Mouse (Mus musculus): Measurements from ENCODE around the gene Sucnr1. TPM values are rescaled to one million over a fixed set of nuclear protein-coding genes. Genes with fewer than 3 reads are reported as not detected.

Gene Sucnr1
- total RNA-seq, 2 experiments from 2014 or later: not detected

DNA sequence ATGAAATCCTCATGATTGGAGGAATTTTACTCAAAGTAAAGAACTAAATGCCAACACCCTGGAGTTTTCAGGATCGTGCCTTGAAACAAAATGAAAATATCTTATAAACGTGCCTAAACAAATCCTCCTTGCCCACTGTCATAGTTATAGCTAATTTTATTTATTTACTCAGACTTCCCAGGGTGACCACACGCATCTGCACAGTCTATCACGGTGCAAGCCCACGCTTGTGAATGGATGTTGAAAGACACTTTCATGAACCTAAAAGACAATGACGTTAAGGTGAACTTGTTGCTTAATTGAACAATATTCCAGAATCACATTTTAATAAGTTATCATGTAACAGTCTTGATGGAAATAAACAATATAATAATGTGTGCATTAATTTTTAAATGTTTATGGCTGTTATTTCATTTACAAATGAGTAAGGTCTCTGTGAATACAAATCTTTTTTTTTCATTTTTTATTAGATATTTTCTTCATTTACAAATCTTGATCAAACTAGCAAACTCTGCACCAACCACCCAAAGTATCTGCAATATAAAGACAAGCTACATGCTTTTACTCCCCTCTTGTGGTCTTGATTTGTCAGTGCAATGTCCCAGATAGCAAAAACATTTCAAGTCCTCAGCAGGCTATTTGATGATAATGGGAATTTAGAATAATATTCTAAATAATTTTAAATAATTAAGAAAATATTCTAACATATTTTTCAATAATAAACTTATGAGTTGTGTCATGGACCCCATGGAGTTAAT, 30.4 kb downstream of the Sucnr1 start:
- DNase-seq (ENCODE audit: low spot score in 2 of 2): peak in 1 of 2 experiments; percentile 61

DNA sequence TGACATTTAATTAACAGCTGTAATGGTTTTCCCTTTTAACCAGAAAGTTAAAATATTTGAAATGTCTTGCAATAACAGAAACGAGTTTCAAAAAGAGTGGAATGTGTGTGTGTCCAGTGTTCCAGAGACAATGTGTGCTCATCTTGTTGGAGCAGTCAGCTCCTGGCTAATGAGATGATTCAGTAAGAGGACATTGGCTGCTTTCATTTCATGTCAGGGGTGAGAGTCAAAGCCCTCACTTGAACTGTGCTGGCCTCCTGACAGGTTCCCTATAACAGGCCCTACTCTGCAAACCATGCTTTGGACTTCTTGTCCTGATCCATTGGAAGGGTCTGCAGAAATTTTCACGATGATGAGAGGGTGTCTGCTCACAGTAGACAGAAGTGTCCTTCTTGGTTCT, 32.9 kb downstream of the Sucnr1 start:
- no peak for DNase-seq (ENCODE audit: low spot score in 2 of 2)

DNA sequence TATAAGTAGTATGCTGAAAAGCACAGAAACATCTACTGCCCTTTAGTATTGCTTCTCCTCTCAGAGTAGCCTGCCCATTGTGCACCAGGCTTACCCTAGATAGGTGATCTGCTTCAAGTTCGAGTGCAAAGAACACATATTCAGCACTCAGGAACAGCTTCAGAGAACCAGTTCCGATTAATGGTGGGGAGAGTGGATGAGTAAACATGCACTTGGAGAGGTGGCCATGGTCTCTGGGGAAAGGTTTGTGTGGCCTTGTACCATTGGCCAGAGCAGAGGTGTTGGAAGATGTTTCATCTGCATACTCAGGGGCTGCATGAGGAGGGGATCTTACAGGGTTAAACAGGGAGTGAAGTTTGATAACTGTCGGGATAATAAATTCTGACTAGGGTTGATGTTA, 39.8 kb downstream of the Sucnr1 start:
- DNase-seq (ENCODE audit: low spot score in 2 of 2): no peak

DNA sequence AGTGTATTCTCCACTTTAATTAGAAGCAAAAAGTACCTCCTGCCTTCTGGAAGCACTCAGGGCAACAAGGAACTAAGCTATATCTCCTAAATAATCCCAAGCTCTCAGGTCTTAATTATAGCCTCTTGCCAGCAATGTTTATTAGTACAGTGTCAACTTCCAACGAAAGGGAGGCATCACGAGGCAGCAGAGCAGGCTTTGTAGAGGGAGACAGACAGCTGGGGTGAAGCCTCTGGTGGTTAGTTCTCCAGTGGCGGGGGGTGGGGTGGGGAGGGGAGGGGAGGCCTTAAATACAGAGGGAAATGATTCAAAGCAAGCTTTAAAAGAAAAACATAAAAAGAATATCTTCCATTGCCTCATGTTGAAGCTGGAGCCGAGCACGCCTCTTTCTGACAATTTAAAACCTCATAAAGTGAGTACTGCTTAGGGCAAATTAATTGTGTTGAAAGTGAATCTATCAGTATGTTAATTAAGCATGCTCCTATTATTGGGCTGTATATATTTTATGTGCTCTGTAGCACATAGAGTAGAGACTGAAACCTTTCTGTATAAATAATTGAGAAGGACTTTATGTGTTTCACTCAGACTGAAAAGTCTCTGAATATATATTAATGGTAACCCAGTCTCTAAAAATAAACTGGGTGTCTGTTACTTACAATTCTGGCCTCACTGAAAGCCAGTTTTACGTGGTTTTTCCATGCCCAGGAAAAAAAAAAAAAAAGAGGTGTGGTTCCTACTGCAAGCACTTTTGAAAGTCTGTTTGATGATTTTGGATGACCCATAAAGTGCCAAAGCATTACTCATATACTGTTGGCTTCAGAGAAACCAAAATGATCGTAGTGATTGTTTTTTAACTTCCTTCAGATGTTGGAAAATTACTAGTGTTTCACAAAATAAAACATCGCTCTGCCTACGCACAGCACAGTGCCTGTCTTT, 42.5 kb downstream of the Sucnr1 start:
- DNase-seq (ENCODE audit: low spot score in 2 of 2): no peak

DNA sequence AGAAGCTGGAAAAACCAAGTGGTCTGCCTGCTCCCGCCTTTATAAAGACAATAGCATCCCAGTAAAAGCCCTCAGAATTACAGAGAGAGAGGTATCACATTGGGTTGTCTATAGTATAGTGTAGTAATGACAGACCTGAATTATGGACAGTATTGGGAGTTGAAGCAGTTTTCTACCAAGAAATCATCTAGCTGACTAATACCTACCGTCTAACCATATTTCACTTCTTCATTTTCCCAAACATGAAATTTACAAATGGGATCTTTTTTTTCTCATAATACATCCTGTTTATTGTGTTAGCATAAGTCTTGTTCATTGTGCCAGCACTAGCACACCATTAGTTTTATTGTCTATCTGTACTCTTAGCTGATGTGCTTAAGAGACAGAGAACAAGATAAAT, 44.9 kb downstream of the Sucnr1 start:
- DNase-seq (ENCODE audit: low spot score in 2 of 2): no peak

DNA sequence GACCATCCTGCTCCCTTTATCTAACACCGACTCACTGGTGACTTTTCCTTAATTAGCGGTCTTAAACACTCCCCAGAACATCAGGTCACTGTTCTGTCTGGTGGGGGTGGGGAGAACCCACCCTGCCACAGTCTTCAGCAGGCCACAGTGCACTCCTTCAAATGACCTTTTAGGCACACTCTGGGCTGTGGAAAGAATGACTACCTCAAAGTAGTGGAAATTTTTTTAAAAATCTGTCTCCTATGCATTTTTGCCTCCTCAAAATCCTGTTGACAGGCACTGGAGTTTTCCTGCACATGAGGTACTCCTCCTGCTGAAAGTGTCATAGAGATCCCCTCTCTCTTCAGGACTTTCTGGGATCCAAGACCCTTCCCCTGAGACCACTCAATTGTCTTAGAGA, 46.6 kb downstream of the Sucnr1 start:
- no peak for DNase-seq (ENCODE audit: low spot score in 2 of 2)

DNA sequence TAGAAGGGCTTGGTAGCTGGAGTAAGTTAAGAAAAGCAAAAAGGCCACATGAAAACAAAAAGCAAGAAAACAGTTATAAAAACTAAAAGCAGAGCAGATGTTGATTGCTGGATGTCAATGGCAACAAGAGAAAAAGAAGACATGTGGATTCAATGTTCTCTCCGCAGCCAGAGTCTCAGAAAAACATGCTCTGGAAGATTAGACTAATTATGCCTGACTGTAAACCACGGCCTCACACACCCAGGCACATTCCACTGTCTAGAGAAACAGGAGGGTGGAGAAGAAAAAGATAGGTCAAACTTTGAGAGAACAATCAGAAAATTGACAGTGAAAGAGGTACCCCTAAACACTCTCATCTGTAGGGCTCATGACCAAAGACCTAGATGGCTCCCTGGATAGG, 54.1 kb downstream of the Sucnr1 start:
- DNase-seq (ENCODE audit: low spot score in 2 of 2): no peak

Other genes with a start within 250 kb of the Sucnr1 start
- gene Gm8298, start 220.8 kb upstream of the Sucnr1 start, total RNA-seq (2021): not detected
- not detected for gene C130079G13Rik, start 156.7 kb upstream of the Sucnr1 start, total RNA-seq (2021)
- not detected for gene Aadacl2, start 75.1 kb upstream of the Sucnr1 start, total RNA-seq (2021)
- not detected for gene Aadac, start 56.2 kb upstream of the Sucnr1 start, total RNA-seq (2021)